Mouse (Mus musculus): Measurements from ENCODE around the gene Galk1.

GRCm38 (mm10) chr11:115999027-115999426, 13.5 kb downstream of the Galk1 start:
- no peak for TF ChIP-seq CTCF (IDR thresholded peaks at IDR 0.05; ENCODE audit: borderline replicate concordance, insufficient read depth, low read length)
- no peak for TF ChIP-seq POLR2A (IDR thresholded peaks at IDR 0.05; ENCODE audit: low read depth, low read length)
